Mouse (Mus musculus): ENCODE data around the gene Adam26b. TPM values are rescaled to one million over a fixed set of nuclear protein-coding genes. Genes with fewer than 3 reads are reported as not detected.
"Not testable (repeated sequence)": the region's sequence is repeated elsewhere in the genome, so short reads cannot be mapped to it uniquely, and the experiment has no call there.

Gene Adam26b
- not detected for total RNA-seq (2021)
- long read RNA-seq, experiment 1: 0 reads
- long read RNA-seq, experiment 2: 0 reads

- not testable (repeated sequence) for DNase-seq (ENCODE audit: low spot score in 2 of 2)
Observed at GRCm38 (mm10) chr8:43528006-43528405, at the start of gene Adam26b. TSS of gene Adam26b (minus strand) at chr8:43528106.

GRCm38 (mm10) chr8:43576607-43577006, 48.7 kb upstream of the Adam26b start, which contains the start of gene Adam26a:
TSS of gene Adam26a (minus strand) at chr8:43576707.
- DNase-seq (ENCODE audit: low spot score in 2 of 2): not testable (repeated sequence)

Other genes with a start within 250 kb of the Adam26b start
- not detected for gene Zfp42, start 221.1 kb downstream of the Adam26b start, total RNA-seq (2021)
- not detected for gene Adam26a, start 48.6 kb upstream of the Adam26b start, total RNA-seq (2021)
- gene Gm5346, start 99.2 kb upstream of the Adam26b start, total RNA-seq (2021): not detected
- gene Adam34, start 181.9 kb upstream of the Adam26b start, total RNA-seq (2021): not detected

Measured in adrenal gland, postnatal 4 days (tissue).